Comparison of ENCODE assay signal across 8 mouse cellular contexts in the genomic region with DNA sequence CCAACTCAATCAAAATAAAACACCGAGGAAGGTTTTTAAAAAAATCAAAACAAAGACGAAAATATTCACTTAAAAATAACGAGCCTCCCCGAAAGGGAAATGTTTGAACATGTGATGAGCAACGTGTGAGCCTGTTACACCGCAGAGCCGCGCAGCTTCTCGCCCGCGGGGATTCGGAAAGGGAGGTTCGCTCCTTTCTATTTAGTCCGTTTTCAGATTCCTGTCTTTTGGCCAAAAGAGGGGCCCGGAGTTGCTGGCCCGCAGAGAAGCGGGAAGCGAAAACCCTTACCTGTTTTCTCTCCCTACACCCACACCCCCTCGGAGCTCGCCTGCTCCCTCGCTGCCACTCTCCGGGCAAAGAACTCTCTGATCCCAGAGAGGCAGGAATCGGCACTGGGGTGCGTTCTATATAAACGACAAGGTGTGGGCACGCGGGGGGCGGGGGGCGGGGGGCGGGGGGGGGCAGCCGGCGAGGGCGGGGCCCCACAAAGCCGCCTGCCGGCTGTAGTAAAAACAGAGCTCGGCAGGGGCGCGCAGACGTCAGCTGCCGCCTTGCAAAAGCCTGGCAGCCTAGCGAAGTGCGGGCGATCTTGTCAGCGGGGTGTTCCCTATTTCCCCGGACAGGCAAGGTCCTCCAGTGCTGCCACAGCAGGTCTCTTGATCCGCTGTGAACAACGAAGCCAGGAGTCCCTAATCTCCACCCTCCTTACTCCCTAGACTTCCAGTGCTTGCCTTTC. TPM values are rescaled to one million over a fixed set of nuclear protein-coding genes. Genes with fewer than 3 reads are reported as not detected.
DNase-seq lines count a peak whose midpoint lies in the region; ATAC-seq and TF ChIP-seq lines count a peak whose summit lies in the region.

TSS of gene Fgf13 (minus strand) at position 377 of the 737 bp plus-strand sequence.

- no peaks in the 10 kb centered on the region for H3K4me1 ChIP-seq in embryonic fibroblast, embryonic 13.5 days (ENCODE audit: control insufficient read depth, insufficient read depth, low read length)
- 0 out of 2 replicates have a peak, but pooled peaks cover 3% of the 10 kb centered on the region for H3K4me1 ChIP-seq in heart, embryonic 13.5 days
- no peaks in the 10 kb centered on the region for H3K4me1 ChIP-seq in liver, embryonic 15.5 days (replicated peaks)

- H3K27me3 ChIP-seq in heart, embryonic 13.5 days (replicated peaks), result peaks cover 29% of the 10 kb centered on the region
- H3K27me3 ChIP-seq in liver, embryonic 15.5 days, result peaks cover 42% of the 10 kb centered on the region

- DNase-seq in A20 (ENCODE audit: low read depth, low spot score), result peak; percentile 71
- peak; percentile 6 to 21 for DNase-seq in adrenal gland, postnatal 36 days
- DNase-seq in kidney, postnatal 14 days, result peak; percentile 1

- ATAC-seq in heart, embryonic 13.5 days (ENCODE audit: extremely low read depth, insufficient number of reproducible peaks, low FRiP score, low TSS enrichment), result peak; percentile 39; the same call in 1 of the 2 replicates
- no peak for ATAC-seq in liver, embryonic 15.5 days (ENCODE audit: insufficient read depth)
- peak; percentile 55; the same call in 1 of the 2 replicates for ATAC-seq in neutrophil, adult 5-6 weeks (ENCODE audit: extremely low read depth, insufficient number of reproducible peaks, low FRiP score, poor library complexity, severe bottlenecking)
- ATAC-seq in megakaryocyte-erythroid progenitor cell, adult 5-6 weeks (replicated peaks; ENCODE audit: low FRiP score, low TSS enrichment, poor library complexity, severe bottlenecking), result no peak

- H3K9ac ChIP-seq in heart, embryonic 13.5 days, result peak within 1 kb of the TSS; percentile 84
- no peak within 1 kb of the TSS for H3K9ac ChIP-seq in liver, embryonic 15.5 days

- 8% methylated on average over 47 of the region's 47 CpGs for WGBS in heart, embryonic 13.5 days
- WGBS in liver, embryonic 15.5 days (ENCODE audit: insufficient replicate concordance), result 15% methylated on average over 46 of the region's 47 CpGs

- H3K4me2 ChIP-seq in heart, embryonic 13.5 days, result peak within 1 kb of the TSS; percentile 70
- H3K4me2 ChIP-seq in liver, embryonic 15.5 days, result peak within 1 kb of the TSS; percentile 55

- H3K27ac ChIP-seq in embryonic fibroblast, embryonic 13.5 days (ENCODE audit: insufficient read depth, low read length), result no peak within 1 kb of the TSS
- H3K27ac ChIP-seq in heart, embryonic 13.5 days (replicated peaks), result peak within 1 kb of the TSS; percentile 82
- H3K27ac ChIP-seq in liver, embryonic 15.5 days (replicated peaks), result no peak within 1 kb of the TSS

- peak within 1 kb of the TSS; percentile 52 for H3K4me3 ChIP-seq in embryonic fibroblast, embryonic 13.5 days (ENCODE audit: insufficient read depth, low read length)
- H3K4me3 ChIP-seq in heart, embryonic 13.5 days, result peak within 1 kb of the TSS; percentile 62
- H3K4me3 ChIP-seq in liver, embryonic 15.5 days (replicated peaks), result peak within 1 kb of the TSS; percentile 36

- H3K9me3 ChIP-seq in heart, embryonic 13.5 days, result no peaks in the 10 kb centered on the region
- H3K9me3 ChIP-seq in liver, embryonic 15.5 days (replicated peaks), result no peaks in the 10 kb centered on the region

- TF ChIP-seq CTCF in embryonic fibroblast, embryonic 13.5 days (IDR thresholded peaks at IDR 0.05; ENCODE audit: borderline replicate concordance, insufficient read depth, low read length), result no peak

- H3K36me3 ChIP-seq in heart, embryonic 13.5 days, result no peaks in the 10 kb centered on the region
- no peaks in the 10 kb centered on the region for H3K36me3 ChIP-seq in liver, embryonic 15.5 days (replicated peaks)

- no peak for TF ChIP-seq POLR2A in embryonic fibroblast, embryonic 13.5 days (IDR thresholded peaks at IDR 0.05; ENCODE audit: low read depth, low read length)

RNA-seq across cellular contexts. Expression of gene Fgf13, which starts in this region (rescaled TPM):
- under 1 TPM; 0.30 to 0.63 TPM for total RNA-seq in adrenal gland, postnatal 36 days (2021)
- 6.2 and 8.3 TPM in 2 replicates for polyA plus RNA-seq in embryonic fibroblast, embryonic 13.5 days (2011; ENCODE audit: insufficient read length, low read depth, missing spikeins)
- polyA plus RNA-seq in heart, embryonic 13.5 days (2015; fragmentation: Nextera tagmentation; extraction: Ambion mirVana), result 53.9 and 62.5 TPM in 2 replicates
- polyA plus RNA-seq in liver, embryonic 15.5 days (2015; fragmentation: Nextera tagmentation; extraction: Ambion mirVana), result 1.2 TPM in 2 replicates
- 3.8 and 8.0 TPM in 2 replicates for total RNA-seq in neutrophil, adult 5-6 weeks (2017)
- total RNA-seq in megakaryocyte-erythroid progenitor cell, adult 5-6 weeks (2014; fragmentation: Nextera tagmentation), result 2.9 TPM in 1 of 2 replicates, not detected in the other
- not detected in 2 replicates for total RNA-seq in megakaryocyte-erythroid progenitor cell, adult 5-6 weeks (2017)

Comparison
In these comparisons a context has a peak if more than half of its experiments do, and no peak if none do; other contexts are left out.
1. Peak in DNase-seq in adrenal gland, postnatal 36 days; RNA of the gene not detected or under 1 TPM.
2. DNase-seq: peak in every context shown above with its lines; median percentile 71 in A20; 14 in adrenal gland, postnatal 36 days; 1 in kidney, postnatal 14 days.
3. ATAC-seq: peak in heart, embryonic 13.5 days (single experiment) and neutrophil, adult 5-6 weeks (single experiment); none in liver, embryonic 15.5 days (single experiment) and megakaryocyte-erythroid progenitor cell, adult 5-6 weeks (single experiment).
4. Peak in every context shown above with its lines, with median percentiles within 50 percentile points of each other: H3K4me3 ChIP-seq.